Mouse (Mus musculus) spleen, adult 2 months (tissue): ENCODE measurements around the gene Zdhhc7.

Source experiments
- CTCF ChIP-seq: fragments of 200-500 bp; IDR thresholded peaks from 2 replicates; pipeline ENCODE4 v1.5.1; 2011; ENCODE audit warnings: mild to moderate bottlenecking, inconsistent platforms; ENCODE audit not compliant: insufficient read depth, insufficient read length, insufficient replicate concordance; ENCODE audit errors: extremely low read depth
- POLR2A ChIP-seq: fragments of 200-500 bp; IDR thresholded peaks from 2 replicates; pipeline ENCODE4 v1.6.1; 2011; ENCODE audit warnings: low read depth, low read length, inconsistent platforms

DNA sequence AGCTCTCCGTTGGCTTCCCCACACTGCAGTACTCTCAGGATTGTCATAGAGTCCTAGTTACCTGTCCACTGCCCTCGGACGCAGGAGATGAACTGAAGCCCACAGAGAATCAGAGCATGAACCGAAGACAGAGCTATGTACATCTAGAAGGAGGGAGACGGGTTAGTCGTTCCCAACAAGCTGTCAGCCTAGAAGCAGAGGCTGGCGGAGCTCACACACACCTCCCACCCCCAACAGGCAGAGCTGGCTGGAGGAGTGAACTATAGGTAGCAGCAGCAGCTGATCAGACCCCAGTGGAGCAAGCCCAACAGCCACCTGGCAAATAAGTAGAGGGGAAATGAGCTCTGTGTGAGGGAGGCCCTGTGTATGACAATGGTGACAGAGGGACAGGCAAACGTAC is 16.5 kb downstream of the Zdhhc7 start:
- no peak for TF ChIP-seq POLR2A
- no peak for TF ChIP-seq CTCF
